Mouse (Mus musculus) ES-Bruce4 (cell line): ENCODE data around the gene Trib3. TPM values are rescaled to one million over a fixed set of nuclear protein-coding genes. Genes with fewer than 3 reads are reported as not detected.

ENCODE experiments used
- H3K27ac ChIP-seq: 2 replicates; pipeline ENCODE4 v1.5.1; 2012; ENCODE audit warnings: low read length, inconsistent platforms; ENCODE audit not compliant: insufficient read depth
- H3K27me3 ChIP-seq: 2 replicates; pipeline ENCODE4 v1.6.1; 2012; ENCODE audit warnings: mild to moderate bottlenecking, low read length, inconsistent platforms; ENCODE audit not compliant: control insufficient read depth, poor library complexity, insufficient read depth, severe bottlenecking
- H3K36me3 ChIP-seq: 2 replicates; pipeline ENCODE4 v1.6.1; 2012; ENCODE audit warnings: inconsistent platforms, mild to moderate bottlenecking, low read length, moderate library complexity; ENCODE audit not compliant: control insufficient read depth, poor library complexity, insufficient read depth, severe bottlenecking
- H3K4me1 ChIP-seq: one replicate; pipeline ENCODE4 v1.8.1; 2011; ENCODE audit warnings: low read length; ENCODE audit not compliant: control insufficient read depth, insufficient read depth
- H3K4me3 ChIP-seq: 2 replicates; pipeline ENCODE4 v1.5.1; 2011; ENCODE audit warnings: low read depth, mild to moderate bottlenecking, low read length
- H3K9ac ChIP-seq: 2 replicates; pipeline ENCODE4 v1.6.1; 2012; ENCODE audit warnings: low read depth, mild to moderate bottlenecking, inconsistent platforms; ENCODE audit not compliant: poor library complexity, severe bottlenecking
- H3K9me3 ChIP-seq: replicated peaks from 2 replicates; pipeline ENCODE4 v1.6.1; 2012; ENCODE audit warnings: mild to moderate bottlenecking, low read length, inconsistent platforms; ENCODE audit not compliant: control insufficient read depth, poor library complexity, insufficient read depth, severe bottlenecking
- CTCF ChIP-seq: IDR thresholded peaks from one replicate; pipeline ENCODE4 v1.8.1; 2011; ENCODE audit warnings: low read depth, low read length
- EP300 ChIP-seq: IDR thresholded peaks from 2 replicates; pipeline ENCODE4 v1.6.1; 2011; ENCODE audit warnings: low read depth, low read length; ENCODE audit not compliant: insufficient read depth
- POLR2A ChIP-seq: IDR thresholded peaks from one replicate; pipeline ENCODE4 v1.8.1; 2011; ENCODE audit warnings: low read length; ENCODE audit not compliant: insufficient read depth
- polyA plus RNA-seq: library from polyadenylated mRNA; stranded (reverse); fragments of >200 nt; gene quantifications from 2 replicates; pipeline ENCODE4 v1.2.4, GENCODE M21; 2011; ENCODE audit warnings: low read depth; ENCODE audit not compliant: missing spikeins, insufficient read depth, insufficient read length

The Trib3 gene
- polyA plus RNA-seq, 1 experiment = 12.3 TPM

GRCm38 (mm10) chr2:152326157-152326556 lies 17.7 kb downstream of the Trib3 start:
- Histone ChIP-seq H3K27ac (no peak overlapping the region), H3K9me3 (no peaks in the 10 kb centered on the region), H3K4me3 (no peak overlapping the region), H3K36me3 (peaks cover 43% of the 10 kb centered on the region), H3K27me3 (no peaks in the 10 kb centered on the region), H3K4me1 (peaks cover 2% of the 10 kb centered on the region), H3K9ac (no peak overlapping the region)
- TF ChIP-seq POLR2A = no peak
- no peak for TF ChIP-seq EP300
- TF ChIP-seq CTCF = no peak

- peaks cover 38% of the 10 kb centered on the region for H3K36me3 ChIP-seq
Measured at GRCm38 (mm10) chr2:152324842-152325241, 19.0 kb downstream of the Trib3 start.

GRCm38 (mm10) chr2:152323971-152324370 lies 19.9 kb downstream of the Trib3 start:
- Histone ChIP-seq H3K9ac (no peak overlapping the region), H3K36me3 (peaks cover 34% of the 10 kb centered on the region), H3K4me1 (no peaks in the 10 kb centered on the region), H3K27ac (no peak overlapping the region), H3K4me3 (no peak overlapping the region), H3K27me3 (no peaks in the 10 kb centered on the region), H3K9me3 (no peaks in the 10 kb centered on the region)
- no peak for TF ChIP-seq CTCF
- no peak for TF ChIP-seq POLR2A
- TF ChIP-seq EP300 = no peak

More at GRCm38 (mm10) chr2:152324842-152325241, 19.0 kb downstream of the Trib3 start:
- no peaks in the 10 kb centered on the region for H3K9me3 ChIP-seq
- H3K27me3 ChIP-seq = no peaks in the 10 kb centered on the region
- no peak overlapping the region for H3K4me3 ChIP-seq
- H3K4me1 ChIP-seq = no peaks in the 10 kb centered on the region
- no peak overlapping the region for H3K9ac ChIP-seq
- TF ChIP-seq CTCF = no peak
- TF ChIP-seq EP300 = no peak
- TF ChIP-seq POLR2A = no peak
- H3K27ac ChIP-seq = no peak overlapping the region

GRCm38 (mm10) chr2:152322198-152322597 lies 21.6 kb downstream of the Trib3 start:
- Histone ChIP-seq H3K4me3 (no peak overlapping the region), H3K27me3 (no peaks in the 10 kb centered on the region), H3K9ac (no peak overlapping the region), H3K36me3 (peaks cover 36% of the 10 kb centered on the region), H3K9me3 (no peaks in the 10 kb centered on the region), H3K4me1 (no peaks in the 10 kb centered on the region), H3K27ac (no peak overlapping the region)
- no peak for TF ChIP-seq CTCF
- no peak for TF ChIP-seq EP300
- no peak for TF ChIP-seq POLR2A

- Histone ChIP-seq H3K27ac (no peak overlapping the region), H3K9me3 (no peaks in the 10 kb centered on the region), H3K4me1 (no peaks in the 10 kb centered on the region), H3K27me3 (no peaks in the 10 kb centered on the region), H3K9ac (no peak overlapping the region), H3K36me3 (peaks cover 35% of the 10 kb centered on the region), H3K4me3 (no peak overlapping the region)
- TF ChIP-seq EP300 = no peak
- no peak for TF ChIP-seq POLR2A
- TF ChIP-seq CTCF = no peak
Measured at GRCm38 (mm10) chr2:152321558-152321957, 22.3 kb downstream of the Trib3 start.

- Histone ChIP-seq H3K9me3 (no peaks in the 10 kb centered on the region), H3K27me3 (no peaks in the 10 kb centered on the region), H3K27ac (no peak overlapping the region), H3K4me3 (no peak overlapping the region), H3K9ac (no peak overlapping the region), H3K4me1 (no peaks in the 10 kb centered on the region), H3K36me3 (peaks cover 15% of the 10 kb centered on the region)
- TF ChIP-seq EP300 (no peak), POLR2A (no peak)
Measured at GRCm38 (mm10) chr2:152317054-152317453, 26.8 kb downstream of the Trib3 start.
